Mouse (Mus musculus): ENCODE measurements around the gene Inpp5e. TPM values are rescaled to one million over a fixed set of nuclear protein-coding genes. Genes with fewer than 3 reads are reported as not detected.

Gene Inpp5e
- polyA plus RNA-seq, 1 experiment from 2014 or later = 31.3 TPM

DNA sequence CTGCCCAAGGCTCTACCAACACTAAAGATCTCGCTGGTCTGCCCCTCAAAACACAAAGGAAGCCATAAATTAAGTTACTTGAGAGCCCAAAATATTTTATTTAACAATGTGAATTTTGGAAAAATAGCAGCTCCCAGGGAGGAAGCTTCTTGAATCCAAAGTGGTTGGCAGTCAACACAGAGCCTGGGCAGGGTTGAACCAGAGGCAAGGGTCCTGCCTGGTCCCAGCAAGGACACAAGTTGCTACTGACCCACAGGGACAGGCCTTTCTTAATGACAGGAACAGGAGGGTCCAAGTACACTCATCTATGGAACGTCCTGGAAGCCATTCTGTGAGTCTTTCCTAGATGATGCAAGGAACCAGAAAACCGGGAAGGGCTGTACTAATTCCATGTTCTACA, 359 bp upstream of the Inpp5e start:
- no peak overlapping the region for H3K9ac ChIP-seq (ENCODE audit: low read length)
- no peaks in the 10 kb centered on the region for H3K9me3 ChIP-seq (ENCODE audit: control insufficient read depth, low read length)
- H3K4me3 ChIP-seq (ENCODE audit: low read depth, low read length) = no peak overlapping the region
- H3K27ac ChIP-seq (ENCODE audit: low read depth, low read length) = no peak overlapping the region
- H3K36me3 ChIP-seq (ENCODE audit: control insufficient read depth, insufficient read depth, low read length) = no peaks in the 10 kb centered on the region
- WGBS = 65% methylated on average over 3 of the region's 3 CpGs
- ATAC-seq (replicated peaks; ENCODE audit: low FRiP score) (0 out of 2 replicates have a peak, but pooled peaks have one; percentile 16), DNase-seq (ENCODE audit: low spot score) (no peak)
- H3K4me1 ChIP-seq (replicated peaks; ENCODE audit: control insufficient read depth, insufficient read depth, low read length) = peaks cover 10% of the 10 kb centered on the region
- no peaks in the 10 kb centered on the region for H3K27me3 ChIP-seq (ENCODE audit: control insufficient read depth, insufficient read depth, low read length)
- no peak overlapping the region for H3K4me2 ChIP-seq (ENCODE audit: low read depth, low read length, severe bottlenecking)

DNA sequence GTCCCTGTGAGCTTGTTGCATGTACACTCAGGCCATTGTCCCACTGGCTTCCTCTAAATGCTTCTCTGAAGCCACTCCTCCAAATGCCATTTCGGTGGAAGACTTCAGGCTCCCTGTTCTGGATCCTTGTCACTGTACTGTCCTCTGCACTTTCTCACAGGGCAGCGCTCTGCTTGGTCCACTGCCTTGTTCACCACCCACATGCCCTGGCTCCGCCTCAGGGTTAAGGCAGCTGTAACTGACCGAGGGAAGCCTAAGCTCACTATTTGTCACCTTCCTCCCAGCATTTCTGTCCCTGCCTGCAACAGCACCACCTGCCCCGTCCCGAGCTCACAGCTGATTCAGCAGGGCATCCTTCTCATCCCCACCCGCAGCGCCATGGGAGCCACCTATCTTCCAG, 5.7 kb downstream of the Inpp5e start:
- peaks cover 9% of the 10 kb centered on the region for H3K4me1 ChIP-seq (replicated peaks; ENCODE audit: control insufficient read depth, insufficient read depth, low read length)
- DNase-seq (ENCODE audit: low spot score) = no peak
- ATAC-seq (replicated peaks; ENCODE audit: low FRiP score) = no peak
- no peak overlapping the region for H3K4me3 ChIP-seq (ENCODE audit: low read depth, low read length)
- H3K9me3 ChIP-seq (ENCODE audit: control insufficient read depth, low read length) = no peaks in the 10 kb centered on the region
- 77% methylated on average over 8 of the region's 8 CpGs for WGBS
- no peak overlapping the region for H3K27ac ChIP-seq (ENCODE audit: low read depth, low read length)
- no peak overlapping the region for H3K4me2 ChIP-seq (ENCODE audit: low read depth, low read length, severe bottlenecking)
- H3K9ac ChIP-seq (ENCODE audit: low read length) = no peak overlapping the region
- no peaks in the 10 kb centered on the region for H3K27me3 ChIP-seq (ENCODE audit: control insufficient read depth, insufficient read depth, low read length)
- H3K36me3 ChIP-seq (ENCODE audit: control insufficient read depth, insufficient read depth, low read length) = peaks cover 6% of the 10 kb centered on the region; the same call in 1 of the 2 replicates

DNA sequence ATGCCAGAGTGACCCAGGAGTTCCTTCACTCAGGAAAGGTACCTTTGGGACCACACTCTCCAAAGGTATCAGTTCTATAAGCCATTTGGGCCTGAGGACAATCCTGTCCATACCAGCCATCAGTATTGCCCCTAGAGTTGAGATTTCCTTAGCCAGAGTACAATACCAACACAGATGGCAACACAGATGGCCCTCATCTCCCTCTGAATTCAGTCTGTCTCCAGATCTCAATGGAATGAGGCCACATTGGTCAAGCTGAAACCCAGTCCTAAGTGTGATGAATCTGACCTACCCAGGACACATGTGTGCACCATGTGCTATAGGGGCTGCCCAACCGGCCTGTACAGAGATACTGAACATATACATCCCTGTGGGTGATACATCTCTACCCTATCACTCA, 6.7 kb downstream of the Inpp5e start:
- WGBS = 86% methylated on average over 1 of the region's 1 CpGs

DNA sequence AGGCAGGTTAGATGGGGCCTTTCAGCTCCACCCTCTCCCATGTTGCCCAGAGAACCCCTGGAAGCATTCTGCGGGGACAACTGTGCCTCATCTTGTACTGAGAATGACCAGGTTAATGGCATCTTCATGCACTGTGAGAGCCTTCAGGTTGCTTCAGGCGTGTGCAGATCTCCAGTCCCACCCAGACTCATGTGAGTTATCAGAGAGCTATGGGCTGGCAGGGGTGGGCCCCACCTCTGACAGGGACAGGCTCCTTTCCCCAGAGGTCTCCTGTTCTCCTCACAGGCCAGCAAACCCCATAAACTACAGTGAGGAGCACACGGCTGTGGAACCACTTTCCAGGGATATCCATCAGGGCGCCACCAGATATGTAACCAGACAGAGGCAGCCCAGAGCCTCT, 8.0 kb downstream of the Inpp5e start:
- 91% methylated on average over 4 of the region's 4 CpGs for WGBS
- Histone ChIP-seq H3K4me1 (replicated peaks; ENCODE audit: control insufficient read depth, insufficient read depth, low read length) (no peaks in the 10 kb centered on the region), H3K27ac (ENCODE audit: low read depth, low read length) (no peak overlapping the region), H3K9me3 (ENCODE audit: control insufficient read depth, low read length) (no peaks in the 10 kb centered on the region), H3K9ac (ENCODE audit: low read length) (no peak overlapping the region), H3K27me3 (ENCODE audit: control insufficient read depth, insufficient read depth, low read length) (no peaks in the 10 kb centered on the region), H3K4me3 (ENCODE audit: low read depth, low read length) (no peak overlapping the region), H3K4me2 (ENCODE audit: low read depth, low read length, severe bottlenecking) (no peak overlapping the region), H3K36me3 (ENCODE audit: control insufficient read depth, insufficient read depth, low read length) (peaks cover 12% of the 10 kb centered on the region; the same call in 1 of the 2 replicates)
- no peak for DNase-seq (ENCODE audit: low spot score)
- no peak for ATAC-seq (replicated peaks; ENCODE audit: low FRiP score)

More for the DNA sequence above, 6.7 kb downstream of the Inpp5e start:
- H3K9ac ChIP-seq (ENCODE audit: low read length) = no peak overlapping the region
- H3K9me3 ChIP-seq (ENCODE audit: control insufficient read depth, low read length) = no peaks in the 10 kb centered on the region
- H3K4me3 ChIP-seq (ENCODE audit: low read depth, low read length) = no peak overlapping the region
- H3K27ac ChIP-seq (ENCODE audit: low read depth, low read length) = no peak overlapping the region
- no peaks in the 10 kb centered on the region; the same call in 1 of the 2 replicates for H3K4me1 ChIP-seq (replicated peaks; ENCODE audit: control insufficient read depth, insufficient read depth, low read length)
- H3K36me3 ChIP-seq (ENCODE audit: control insufficient read depth, insufficient read depth, low read length) = peaks cover 10% of the 10 kb centered on the region; the same call in 1 of the 2 replicates
- ATAC-seq (replicated peaks; ENCODE audit: low FRiP score) (no peak), DNase-seq (ENCODE audit: low spot score) (no peak)
- H3K27me3 ChIP-seq (ENCODE audit: control insufficient read depth, insufficient read depth, low read length) = no peaks in the 10 kb centered on the region
- no peak overlapping the region for H3K4me2 ChIP-seq (ENCODE audit: low read depth, low read length, severe bottlenecking)

DNA sequence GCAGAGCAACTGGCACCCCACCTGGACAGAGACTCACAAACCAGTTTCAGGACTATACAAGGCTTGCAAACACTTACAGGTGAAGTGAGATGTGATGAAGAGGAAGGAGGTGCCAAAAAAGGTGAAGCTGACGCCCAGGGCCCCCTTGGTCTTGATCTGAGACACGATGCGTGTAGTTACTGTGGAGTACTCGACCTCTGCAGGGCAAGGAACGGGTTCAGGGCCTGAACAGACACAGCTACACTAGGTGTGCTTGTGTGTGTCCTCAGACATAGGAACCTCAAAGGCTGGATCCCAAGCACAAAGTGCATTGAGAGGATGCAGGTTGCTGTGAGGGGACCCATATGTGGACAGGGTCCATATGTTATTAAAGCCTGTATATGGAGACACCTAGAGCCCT, 8.7 kb downstream of the Inpp5e start:
- H3K4me1 ChIP-seq (replicated peaks; ENCODE audit: control insufficient read depth, insufficient read depth, low read length) = no peaks in the 10 kb centered on the region
- WGBS = 87% methylated on average over 5 of the region's 5 CpGs
- ATAC-seq (replicated peaks; ENCODE audit: low FRiP score) = no peak

DNA sequence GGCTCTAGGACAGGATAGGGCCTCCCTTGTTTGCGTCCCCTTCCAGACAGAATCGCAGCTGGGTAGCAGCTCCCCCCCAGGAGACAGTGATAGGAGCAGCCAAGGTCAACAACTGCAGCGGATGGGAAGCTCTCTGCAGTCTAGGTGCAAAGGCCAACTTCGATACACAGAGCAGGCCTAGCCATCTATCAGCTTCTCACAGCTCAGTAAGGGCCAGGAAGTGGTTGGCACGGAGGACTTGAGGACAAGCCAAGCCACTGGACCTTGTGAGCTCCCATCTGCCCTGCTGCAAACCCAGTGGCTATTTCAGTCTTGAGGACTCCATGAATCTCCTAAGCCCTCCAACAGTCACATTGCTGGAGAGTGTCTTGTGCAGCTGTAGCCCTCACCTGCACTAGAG, 9.4 kb downstream of the Inpp5e start:
- ATAC-seq (replicated peaks; ENCODE audit: low FRiP score) = no peak
- no peak for DNase-seq (ENCODE audit: low spot score)
- no peaks in the 10 kb centered on the region for H3K9me3 ChIP-seq (ENCODE audit: control insufficient read depth, low read length)
- no peak overlapping the region for H3K4me2 ChIP-seq (ENCODE audit: low read depth, low read length, severe bottlenecking)
- no peak overlapping the region for H3K4me3 ChIP-seq (ENCODE audit: low read depth, low read length)
- peaks cover 25% of the 10 kb centered on the region for H3K36me3 ChIP-seq (ENCODE audit: control insufficient read depth, insufficient read depth, low read length)
- 90% methylated on average over 5 of the region's 5 CpGs for WGBS
- no peak overlapping the region for H3K9ac ChIP-seq (ENCODE audit: low read length)
- no peaks in the 10 kb centered on the region for H3K27me3 ChIP-seq (ENCODE audit: control insufficient read depth, insufficient read depth, low read length)
- H3K4me1 ChIP-seq (replicated peaks; ENCODE audit: control insufficient read depth, insufficient read depth, low read length) = no peaks in the 10 kb centered on the region
- no peak overlapping the region for H3K27ac ChIP-seq (ENCODE audit: low read depth, low read length)

More for the DNA sequence above, 8.7 kb downstream of the Inpp5e start:
- H3K9ac ChIP-seq (ENCODE audit: low read length) = no peak overlapping the region
- H3K27ac ChIP-seq (ENCODE audit: low read depth, low read length) = no peak overlapping the region
- H3K9me3 ChIP-seq (ENCODE audit: control insufficient read depth, low read length) = no peaks in the 10 kb centered on the region
- H3K27me3 ChIP-seq (ENCODE audit: control insufficient read depth, insufficient read depth, low read length) = no peaks in the 10 kb centered on the region
- no peak overlapping the region for H3K4me2 ChIP-seq (ENCODE audit: low read depth, low read length, severe bottlenecking)
- H3K36me3 ChIP-seq (ENCODE audit: control insufficient read depth, insufficient read depth, low read length) = peaks cover 19% of the 10 kb centered on the region
- DNase-seq (ENCODE audit: low spot score) = no peak
- no peak overlapping the region for H3K4me3 ChIP-seq (ENCODE audit: low read depth, low read length)

DNA sequence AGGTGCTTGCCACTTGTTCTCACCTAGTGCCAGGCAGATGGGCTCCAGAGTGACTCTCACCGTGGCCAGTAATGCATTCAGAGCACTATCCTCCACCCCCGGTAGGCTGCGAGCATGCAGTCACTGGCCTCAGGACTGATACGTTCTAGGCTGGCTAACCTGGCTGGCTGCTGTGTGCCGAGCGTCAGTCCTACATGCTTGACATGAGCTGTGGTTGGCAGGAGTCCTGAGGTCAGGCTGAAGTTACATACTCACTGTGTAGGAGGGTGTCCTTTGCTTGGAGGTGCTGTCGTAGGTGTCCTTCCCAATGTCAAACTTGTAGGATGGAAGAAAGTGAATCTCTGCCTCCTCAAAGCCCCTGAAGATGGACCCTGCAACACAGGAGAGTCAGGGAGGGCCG, 10.0 kb downstream of the Inpp5e start:
- H3K4me3 ChIP-seq (ENCODE audit: low read depth, low read length) = no peak overlapping the region
- peaks cover 29% of the 10 kb centered on the region for H3K36me3 ChIP-seq (ENCODE audit: control insufficient read depth, insufficient read depth, low read length)
- H3K9ac ChIP-seq (ENCODE audit: low read length) = no peak overlapping the region
- no peak overlapping the region for H3K4me2 ChIP-seq (ENCODE audit: low read depth, low read length, severe bottlenecking)
- no peak for ATAC-seq (replicated peaks; ENCODE audit: low FRiP score)
- WGBS = 87% methylated on average over 8 of the region's 8 CpGs
- no peak for DNase-seq (ENCODE audit: low spot score)
- H3K4me1 ChIP-seq (replicated peaks; ENCODE audit: control insufficient read depth, insufficient read depth, low read length) = no peaks in the 10 kb centered on the region
- no peaks in the 10 kb centered on the region for H3K27me3 ChIP-seq (ENCODE audit: control insufficient read depth, insufficient read depth, low read length)
- H3K27ac ChIP-seq (ENCODE audit: low read depth, low read length) = no peak overlapping the region
- no peaks in the 10 kb centered on the region for H3K9me3 ChIP-seq (ENCODE audit: control insufficient read depth, low read length)

DNA sequence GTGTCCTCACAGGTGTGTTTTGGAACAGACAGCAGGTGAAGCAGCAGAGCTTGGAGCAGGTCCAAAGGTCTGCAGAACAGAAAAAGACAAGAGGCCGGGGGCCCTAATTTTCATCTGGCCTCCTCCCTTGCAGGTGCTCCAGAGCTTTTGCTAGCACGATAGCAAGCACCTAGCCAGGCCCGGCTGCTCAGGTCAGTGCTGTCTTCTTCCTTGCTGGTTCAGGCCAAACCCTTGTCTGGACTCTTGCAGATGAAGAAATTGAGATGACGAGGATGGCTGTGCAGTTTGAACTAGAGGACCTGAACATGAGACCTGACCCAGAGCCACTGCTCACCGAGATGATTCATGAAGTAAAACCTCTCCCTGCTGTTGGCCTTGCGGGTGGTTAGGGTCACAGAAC, 17.4 kb downstream of the Inpp5e start:
- no peak overlapping the region for H3K9ac ChIP-seq (ENCODE audit: low read length)
- no peak overlapping the region for H3K4me3 ChIP-seq (ENCODE audit: low read depth, low read length)
- H3K4me1 ChIP-seq (replicated peaks; ENCODE audit: control insufficient read depth, insufficient read depth, low read length) = peaks cover 11% of the 10 kb centered on the region; the same call in 1 of the 2 replicates
- DNase-seq (ENCODE audit: low spot score) (no peak), ATAC-seq (replicated peaks; ENCODE audit: low FRiP score) (no peak)
- WGBS = 93% methylated on average over 6 of the region's 6 CpGs
- peaks cover 41% of the 10 kb centered on the region for H3K36me3 ChIP-seq (ENCODE audit: control insufficient read depth, insufficient read depth, low read length)
- no peak overlapping the region for H3K27ac ChIP-seq (ENCODE audit: low read depth, low read length)
- H3K27me3 ChIP-seq (ENCODE audit: control insufficient read depth, insufficient read depth, low read length) = no peaks in the 10 kb centered on the region; the same call in 1 of the 2 replicates
- no peaks in the 10 kb centered on the region for H3K9me3 ChIP-seq (ENCODE audit: control insufficient read depth, low read length)
- no peak overlapping the region for H3K4me2 ChIP-seq (ENCODE audit: low read depth, low read length, severe bottlenecking)

DNA sequence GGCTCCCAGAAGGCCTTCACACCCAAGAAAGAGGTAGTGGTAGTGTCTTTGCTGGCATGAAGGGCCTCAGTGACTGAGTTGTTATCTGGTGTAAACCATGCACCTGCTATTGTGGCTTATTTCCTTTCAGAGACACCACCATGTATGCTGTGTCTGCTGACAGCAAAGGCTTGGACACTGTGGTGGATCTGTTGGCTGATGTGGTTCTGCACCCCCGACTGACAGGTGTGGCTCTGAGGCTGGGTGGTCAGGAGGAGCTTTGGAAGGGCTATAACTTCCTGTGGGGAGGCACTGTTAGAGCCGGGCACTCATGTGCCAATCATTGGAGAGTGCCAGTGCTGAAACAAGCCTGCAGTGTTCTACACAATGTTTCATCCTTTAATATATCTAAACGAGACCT, 18.0 kb downstream of the Inpp5e start:
- WGBS = 90% methylated on average over 3 of the region's 3 CpGs
- DNase-seq (ENCODE audit: low spot score) (no peak), ATAC-seq (replicated peaks; ENCODE audit: low FRiP score) (no peak)
- no peaks in the 10 kb centered on the region; the same call in 1 of the 2 replicates for H3K27me3 ChIP-seq (ENCODE audit: control insufficient read depth, insufficient read depth, low read length)
- H3K36me3 ChIP-seq (ENCODE audit: control insufficient read depth, insufficient read depth, low read length) = peaks cover 42% of the 10 kb centered on the region
- H3K4me1 ChIP-seq (replicated peaks; ENCODE audit: control insufficient read depth, insufficient read depth, low read length) = peaks cover 11% of the 10 kb centered on the region; the same call in 1 of the 2 replicates
- no peaks in the 10 kb centered on the region for H3K9me3 ChIP-seq (ENCODE audit: control insufficient read depth, low read length)
- no peak overlapping the region for H3K9ac ChIP-seq (ENCODE audit: low read length)
- no peak overlapping the region for H3K4me3 ChIP-seq (ENCODE audit: low read depth, low read length)
- no peak overlapping the region for H3K27ac ChIP-seq (ENCODE audit: low read depth, low read length)
- no peak overlapping the region for H3K4me2 ChIP-seq (ENCODE audit: low read depth, low read length, severe bottlenecking)

Data from forebrain, embryonic 11.5 days (tissue).